Mouse (Mus musculus) neural tube, embryonic 14.5 days (tissue): ENCODE measurements around the gene Ablim1. TPM values are rescaled to one million over a fixed set of nuclear protein-coding genes. Genes with fewer than 3 reads are reported as not detected.

Experiments
- ATAC-seq: fragments of 200-750 bp; cut with Nextera tagmentation; 2 replicates; pipeline ENCODE4 v1.8.0; 2017; ENCODE audit warnings: low read depth, mild to moderate bottlenecking, moderate TSS enrichment, moderate library complexity
- H3K27ac ChIP-seq: fragments of 300-500 bp; sonication (generic); 2 replicates; pipeline ENCODE4 v1.5.1; 2014; ENCODE audit warnings: low read depth, mild to moderate bottlenecking, control low read depth, low read length, moderate library complexity, mixed read lengths
- H3K27me3 ChIP-seq: fragments of 300-500 bp; sonication (generic); 2 replicates; pipeline ENCODE4 v1.6.1; 2014; ENCODE audit warnings: low read length; ENCODE audit not compliant: control insufficient read depth, insufficient read depth
- H3K36me3 ChIP-seq: fragments of 300-500 bp; sonication (generic); 2 replicates; pipeline ENCODE4 v1.6.1; 2014; ENCODE audit warnings: low read length, mixed read lengths; ENCODE audit not compliant: control insufficient read depth, insufficient read depth
- H3K4me1 ChIP-seq: fragments of 300-500 bp; sonication (generic); 2 replicates; pipeline ENCODE4 v1.6.1; 2014; ENCODE audit warnings: low read length; ENCODE audit not compliant: control insufficient read depth, insufficient read depth
- H3K4me2 ChIP-seq: fragments of 300-500 bp; sonication (generic); 2 replicates; pipeline ENCODE4 v1.6.1; 2014; ENCODE audit warnings: mild to moderate bottlenecking, low read depth, low read length, control low read depth
- H3K4me3 ChIP-seq: fragments of 300-500 bp; sonication (generic); 2 replicates; pipeline ENCODE4 v1.5.1; 2014; ENCODE audit warnings: low read depth, low read length, control low read depth, mixed read lengths
- H3K9ac ChIP-seq: fragments of 300-500 bp; sonication (generic); replicated peaks from 2 replicates; pipeline ENCODE4 v1.6.1; 2014; ENCODE audit warnings: low read depth, mild to moderate bottlenecking, control low read depth, low read length, mixed read lengths
- H3K9me3 ChIP-seq: fragments of 300-500 bp; sonication (generic); 2 replicates; pipeline ENCODE4 v1.6.1; 2016; ENCODE audit warnings: low read length; ENCODE audit not compliant: control insufficient read depth
- WGBS: fragments of 180-500 bp; shearing (Covaris S2); extraction: QIAGEN DNeasy Blood & Tissue Kit; methylation state at CpG from one replicate; pipeline ENCODE4 v1.1.7; 2014; 5-methylcytosine and 5-hydroxymethylcytosine counted together
- polyA plus RNA-seq: library from polyadenylated mRNA; unstranded; fragments of >200 nt; fragmentation: Nextera tagmentation; extraction: Ambion mirVana; gene quantifications from 2 replicates; pipeline ENCODE4 v1.2.1, GENCODE M21; 2014

Ablim1 gene
- polyA plus RNA-seq, 1 experiment from 2014 or later, result 47.4 TPM

GRCm38 (mm10) chr19:57243606-57244005 is 71.1 kb downstream of the Ablim1 start:
- Histone ChIP-seq H3K27ac (no peak overlapping the region), H3K9me3 (no peaks in the 10 kb centered on the region), H3K4me2 (no peak overlapping the region), H3K36me3 (no peaks in the 10 kb centered on the region), H3K27me3 (no peaks in the 10 kb centered on the region), H3K4me1 (0 out of 2 replicates have a peak, but pooled peaks cover 7% of the 10 kb centered on the region), H3K4me3 (no peak overlapping the region), H3K9ac (no peak overlapping the region)
- WGBS, result 81% methylated on average over 8 of the region's 8 CpGs
- no peak for ATAC-seq

DNA sequence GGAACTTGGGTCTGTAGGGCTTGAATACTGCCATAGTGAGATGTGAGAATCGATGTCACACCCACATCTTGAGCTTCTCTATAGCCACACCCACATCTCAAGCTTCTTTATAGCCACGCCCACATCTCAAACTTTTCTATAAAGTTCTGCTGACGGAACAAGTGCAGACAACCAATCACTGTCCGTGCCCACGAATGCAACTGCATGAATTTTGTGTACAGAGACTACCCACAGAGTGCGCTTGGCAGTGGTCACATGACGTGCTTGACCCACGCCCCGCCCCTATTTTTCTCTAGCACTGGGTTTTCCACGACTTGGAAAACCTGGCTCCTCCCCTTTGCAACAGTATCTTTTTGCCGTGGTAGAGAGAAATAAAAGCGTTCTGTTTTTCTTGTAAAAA is 71.5 kb downstream of the Ablim1 start:
- 0 out of 2 replicates have a peak, but pooled peaks cover 7% of the 10 kb centered on the region for H3K4me1 ChIP-seq
- no peak overlapping the region for H3K9ac ChIP-seq

GRCm38 (mm10) chr19:57241363-57242192 is 73.1 kb downstream of the Ablim1 start:
- Histone ChIP-seq H3K27me3 (no peaks in the 10 kb centered on the region), H3K36me3 (no peaks in the 10 kb centered on the region), H3K9me3 (no peaks in the 10 kb centered on the region), H3K4me3 (no peak overlapping the region), H3K27ac (peak overlapping the region; percentile 55; the same call in 1 of the 2 replicates), H3K9ac (no peak overlapping the region), H3K4me2 (no peak overlapping the region), H3K4me1 (0 out of 2 replicates have a peak, but pooled peaks cover 7% of the 10 kb centered on the region)
- ATAC-seq, result peak; percentile 54; the same call in 1 of the 2 replicates
- WGBS, result 60% methylated on average over 10 of the region's 10 CpGs

More for the DNA sequence above, 71.5 kb downstream of the Ablim1 start:
- 83% methylated on average over 12 of the region's 12 CpGs for WGBS
- no peak overlapping the region for H3K4me2 ChIP-seq
- H3K27ac ChIP-seq, result no peak overlapping the region
- H3K27me3 ChIP-seq, result no peaks in the 10 kb centered on the region
- H3K9me3 ChIP-seq, result no peaks in the 10 kb centered on the region
- H3K4me3 ChIP-seq, result no peak overlapping the region
- H3K36me3 ChIP-seq, result no peaks in the 10 kb centered on the region
- ATAC-seq, result no peak

- H3K27me3 ChIP-seq, result no peaks in the 10 kb centered on the region
- no peaks in the 10 kb centered on the region for H3K36me3 ChIP-seq
- no peak overlapping the region for H3K27ac ChIP-seq
- 0 out of 2 replicates have a peak, but pooled peaks cover 7% of the 10 kb centered on the region for H3K4me1 ChIP-seq
- no peak overlapping the region for H3K4me2 ChIP-seq
- H3K4me3 ChIP-seq, result no peak overlapping the region
- no peak for ATAC-seq
- WGBS, result 79% methylated on average over 6 of the region's 6 CpGs
- H3K9ac ChIP-seq, result no peak overlapping the region
- H3K9me3 ChIP-seq, result no peaks in the 10 kb centered on the region
Observed at GRCm38 (mm10) chr19:57240259-57240658, 74.5 kb downstream of the Ablim1 start.

GRCm38 (mm10) chr19:57239176-57239784 is 75.4 kb downstream of the Ablim1 start:
- H3K27ac ChIP-seq, result no peak overlapping the region
- ATAC-seq, result no peak
- no peak overlapping the region for H3K4me3 ChIP-seq
- no peak overlapping the region for H3K4me2 ChIP-seq
- no peak overlapping the region for H3K9ac ChIP-seq
- H3K4me1 ChIP-seq, result 0 out of 2 replicates have a peak, but pooled peaks cover 7% of the 10 kb centered on the region
- WGBS, result 82% methylated on average over 11 of the region's 11 CpGs
- H3K36me3 ChIP-seq, result no peaks in the 10 kb centered on the region
- no peaks in the 10 kb centered on the region for H3K9me3 ChIP-seq
- H3K27me3 ChIP-seq, result no peaks in the 10 kb centered on the region

DNA sequence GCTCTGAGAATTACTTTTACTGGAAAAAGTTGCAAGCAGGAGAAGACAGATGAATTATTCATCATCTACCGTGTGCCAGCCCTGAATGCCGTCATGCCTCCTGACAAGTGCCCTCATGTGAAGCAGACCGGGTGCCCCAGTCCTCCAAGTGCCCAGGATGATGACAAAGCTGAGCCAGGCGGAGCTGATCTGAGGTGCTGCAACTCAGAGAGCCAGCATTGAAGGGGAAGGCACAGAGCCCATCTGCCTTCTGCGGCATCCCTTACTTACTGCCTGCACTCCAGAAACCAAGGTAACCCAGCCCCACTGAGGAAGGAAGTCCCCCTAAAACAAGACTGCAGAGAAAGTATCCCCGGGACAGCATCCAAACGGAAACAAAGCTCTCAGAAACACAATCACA is 76.3 kb downstream of the Ablim1 start:
- ATAC-seq, result no peak
- no peaks in the 10 kb centered on the region for H3K9me3 ChIP-seq
- no peaks in the 10 kb centered on the region for H3K36me3 ChIP-seq
- H3K4me2 ChIP-seq, result no peak overlapping the region
- no peak overlapping the region for H3K9ac ChIP-seq
- H3K27me3 ChIP-seq, result no peaks in the 10 kb centered on the region
- H3K4me3 ChIP-seq, result no peak overlapping the region
- no peak overlapping the region for H3K27ac ChIP-seq
- 59% methylated on average over 7 of the region's 7 CpGs for WGBS
- 0 out of 2 replicates have a peak, but pooled peaks cover 7% of the 10 kb centered on the region for H3K4me1 ChIP-seq

- Histone ChIP-seq H3K4me1 (0 out of 2 replicates have a peak, but pooled peaks cover 7% of the 10 kb centered on the region), H3K9me3 (no peaks in the 10 kb centered on the region), H3K4me2 (no peak overlapping the region), H3K4me3 (no peak overlapping the region), H3K36me3 (no peaks in the 10 kb centered on the region), H3K27ac (no peak overlapping the region), H3K27me3 (no peaks in the 10 kb centered on the region), H3K9ac (no peak overlapping the region)
- no peak for ATAC-seq
- WGBS, result 92% methylated on average over 6 of the region's 6 CpGs
Observed at GRCm38 (mm10) chr19:57237534-57237933, 77.2 kb downstream of the Ablim1 start.

DNA sequence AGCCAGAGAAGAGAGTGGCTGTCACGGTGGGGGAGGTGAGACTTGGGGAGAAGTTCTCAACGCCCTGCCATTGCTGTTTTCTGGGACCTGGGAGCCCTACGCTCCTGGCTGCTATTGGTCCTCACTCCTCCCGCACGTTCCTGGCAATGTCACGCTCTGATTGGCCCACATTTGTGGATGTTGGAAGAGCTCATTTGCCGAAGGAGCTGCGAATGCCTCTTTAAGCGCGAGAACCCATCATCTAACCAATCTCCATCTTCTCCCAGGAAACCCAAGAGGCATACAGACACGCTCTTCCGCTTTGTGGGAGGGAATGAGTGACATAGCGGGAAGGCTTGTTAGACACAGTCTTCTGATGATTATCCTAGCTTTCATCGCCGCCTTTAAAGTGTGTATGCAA is 78.1 kb downstream of the Ablim1 start:
- ATAC-seq, result no peak
- Histone ChIP-seq H3K27me3 (no peaks in the 10 kb centered on the region), H3K4me3 (no peak overlapping the region), H3K9me3 (no peaks in the 10 kb centered on the region), H3K36me3 (no peaks in the 10 kb centered on the region), H3K9ac (no peak overlapping the region), H3K27ac (no peak overlapping the region), H3K4me2 (no peak overlapping the region), H3K4me1 (0 out of 2 replicates have a peak, but pooled peaks cover under 1% of the 10 kb centered on the region)
- WGBS, result 74% methylated on average over 15 of the region's 15 CpGs

DNA sequence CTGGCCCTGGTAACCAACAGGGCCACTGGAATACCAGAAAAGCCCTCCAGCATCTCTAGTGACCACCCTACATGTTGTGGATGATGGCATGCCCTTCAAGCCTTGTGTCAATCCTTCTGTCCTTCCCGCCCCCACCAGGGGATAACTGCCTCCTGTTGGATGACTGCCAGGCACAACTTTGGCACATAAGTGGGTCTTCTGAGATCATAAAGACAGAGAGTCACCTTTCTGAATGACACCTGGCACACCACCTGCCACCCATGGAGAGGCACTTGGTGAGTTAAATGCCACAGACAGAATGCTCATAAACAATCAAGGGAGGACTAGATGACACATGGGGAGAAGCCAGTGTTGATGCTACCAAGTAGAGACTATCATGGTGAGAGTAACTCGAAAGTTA is 78.8 kb downstream of the Ablim1 start:
- Histone ChIP-seq H3K27me3 (no peaks in the 10 kb centered on the region), H3K4me1 (no peaks in the 10 kb centered on the region), H3K27ac (no peak overlapping the region), H3K36me3 (no peaks in the 10 kb centered on the region), H3K4me2 (no peak overlapping the region), H3K4me3 (no peak overlapping the region), H3K9ac (no peak overlapping the region), H3K9me3 (no peaks in the 10 kb centered on the region)
- 98% methylated on average over 2 of the region's 2 CpGs for WGBS
- ATAC-seq, result no peak
